In genomic region chr9:109805596-109805995, GRCm38 (mm10) we compare ENCODE assay signal across 31 mouse cellular contexts. TPM values are rescaled to one million over a fixed set of nuclear protein-coding genes. Genes with fewer than 3 reads are reported as not detected.
"Had no signal": no experiment of that assay in that cellular context is flagged by ENCODE, and none has a peak within 500 bp of the region (broad histone marks: within the 10 kb centered on the region; RNA-seq: fewer than 3 reads in every experiment).

No protein-coding gene starts in this region.

RNA-seq across cellular contexts. Expression of gene Spink8, which starts 6.5 kb away (rescaled TPM):
- total RNA-seq: common myeloid progenitor, adult 5-6 weeks; forebrain, postnatal 0 days; gastrocnemius, adult 18-20 months; gastrocnemius, adult 2 months; gastrocnemius, adult 8-10 months; gastrocnemius, postnatal 10 days; gastrocnemius, postnatal 14 days; gastrocnemius, postnatal 25 days; gastrocnemius, postnatal 36 days; gastrocnemius, postnatal 4 days; granulocyte monocyte progenitor cell, adult 5-6 weeks; heart, adult 18-20 months; heart, adult 2 months; heart, adult 8-10 months had no signal
- polyA plus RNA-seq: embryonic facial prominence, embryonic 10.5 days; embryonic facial prominence, embryonic 11.5 days; embryonic facial prominence, embryonic 12.5 days; embryonic facial prominence, embryonic 13.5 days; erythroblast, embryonic 14.5 days; forebrain, embryonic 10.5 days; forebrain, embryonic 11.5 days; forebrain, embryonic 12.5 days; forebrain, embryonic 13.5 days; forebrain, embryonic 14.5 days; forebrain, embryonic 15.5 days; forebrain, embryonic 16.5 days; heart, adult 2 months had no signal

RNA-seq across cellular contexts. Expression of gene Fbxw27, which starts 15.1 kb away (rescaled TPM):
- total RNA-seq: common myeloid progenitor, adult 5-6 weeks; forebrain, postnatal 0 days; gastrocnemius, adult 18-20 months; gastrocnemius, adult 2 months; gastrocnemius, adult 8-10 months; gastrocnemius, postnatal 10 days; gastrocnemius, postnatal 14 days; gastrocnemius, postnatal 25 days; gastrocnemius, postnatal 36 days; gastrocnemius, postnatal 4 days; granulocyte monocyte progenitor cell, adult 5-6 weeks; heart, adult 18-20 months; heart, adult 2 months; heart, adult 8-10 months had no signal
- polyA plus RNA-seq: embryonic facial prominence, embryonic 10.5 days; embryonic facial prominence, embryonic 11.5 days; embryonic facial prominence, embryonic 12.5 days; embryonic facial prominence, embryonic 13.5 days; embryonic facial prominence, embryonic 14.5 days; embryonic facial prominence, embryonic 15.5 days; erythroblast, embryonic 14.5 days; forebrain, embryonic 10.5 days; forebrain, embryonic 11.5 days; forebrain, embryonic 12.5 days; forebrain, embryonic 13.5 days; forebrain, embryonic 14.5 days; forebrain, embryonic 16.5 days; forebrain, postnatal 0 days; heart, adult 2 months had no signal

RNA-seq across cellular contexts. Expression of gene Camp, which starts 43.8 kb away (rescaled TPM):
- total RNA-seq: forebrain, postnatal 0 days; gastrocnemius, adult 18-20 months; gastrocnemius, adult 2 months; gastrocnemius, adult 8-10 months; gastrocnemius, postnatal 14 days; gastrocnemius, postnatal 25 days; gastrocnemius, postnatal 36 days; heart, adult 18-20 months; heart, adult 2 months had no signal
- polyA plus RNA-seq: embryonic facial prominence, embryonic 10.5 days; forebrain, embryonic 10.5 days; forebrain, embryonic 14.5 days; forebrain, embryonic 16.5 days had no signal

RNA-seq across cellular contexts. Expression of gene Fbxw26, which starts 59.7 kb away (rescaled TPM):
- total RNA-seq: common myeloid progenitor, adult 5-6 weeks; forebrain, postnatal 0 days; gastrocnemius, adult 18-20 months; gastrocnemius, adult 2 months; gastrocnemius, adult 8-10 months; gastrocnemius, postnatal 10 days; gastrocnemius, postnatal 14 days; gastrocnemius, postnatal 25 days; gastrocnemius, postnatal 36 days; gastrocnemius, postnatal 4 days; granulocyte monocyte progenitor cell, adult 5-6 weeks; heart, adult 18-20 months; heart, adult 2 months; heart, adult 8-10 months had no signal
- polyA plus RNA-seq: cortical plate, adult 2 months; embryonic facial prominence, embryonic 10.5 days; embryonic facial prominence, embryonic 11.5 days; embryonic facial prominence, embryonic 12.5 days; embryonic facial prominence, embryonic 13.5 days; embryonic facial prominence, embryonic 15.5 days; erythroblast, embryonic 14.5 days; forebrain, embryonic 10.5 days; forebrain, embryonic 11.5 days; forebrain, embryonic 12.5 days; forebrain, embryonic 13.5 days; forebrain, embryonic 14.5 days; forebrain, embryonic 15.5 days; forebrain, embryonic 16.5 days; forebrain, postnatal 0 days; frontal cortex, adult 2 months; gonadal fat pad, adult 2 months; heart, adult 2 months had no signal
